Mouse (Mus musculus) ovary, adult 18-20 months (tissue): ENCODE data around the gene Ifi206.
"Not testable (repeated sequence)": the region's sequence is repeated elsewhere in the genome, so short reads cannot be mapped to it uniquely, and the experiment has no call there.

ENCODE experiments used
- DNase-seq: peaks from one replicate; pipeline ENCODE4 v3.0.0; 2022; ENCODE audit warnings: low spot score, mixed read lengths

Ifi206 gene

DNA sequence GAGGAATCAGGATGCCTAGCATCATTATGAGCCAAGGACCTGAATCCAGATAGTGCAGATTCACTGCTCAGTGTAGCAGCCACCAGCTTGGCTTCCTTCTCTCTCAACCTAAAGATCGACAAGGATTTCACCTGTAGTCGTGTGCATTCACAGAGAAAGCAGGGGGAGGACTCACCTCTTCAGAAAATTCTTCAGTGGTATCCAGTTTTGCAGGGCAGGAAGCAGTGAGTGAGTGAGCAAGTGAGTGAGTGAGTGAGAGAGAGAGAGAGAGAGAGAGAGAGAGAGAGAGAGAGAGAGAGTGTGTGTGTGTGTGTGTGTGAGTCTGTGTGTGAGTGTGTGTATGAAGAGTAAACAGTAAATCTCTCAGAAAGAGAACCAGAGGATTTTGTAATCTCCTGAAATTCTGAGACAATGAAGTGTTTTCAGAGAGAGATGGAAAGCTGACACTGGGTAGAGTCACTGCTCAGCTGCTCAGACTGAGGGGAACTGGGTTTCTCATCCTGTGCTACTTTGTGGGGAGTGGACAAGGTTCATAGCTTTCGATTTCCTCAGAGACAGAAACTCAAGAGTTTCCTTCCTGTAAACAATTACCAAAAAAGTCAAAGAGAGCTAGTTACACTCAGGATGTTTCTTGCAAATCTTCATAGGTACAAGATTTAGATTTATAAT is at the start of gene Ifi206:
Gene Ifi206 (minus strand): TSS at position 230 of the 669 bp plus-strand sequence.
- DNase-seq = not testable (repeated sequence)

DNA sequence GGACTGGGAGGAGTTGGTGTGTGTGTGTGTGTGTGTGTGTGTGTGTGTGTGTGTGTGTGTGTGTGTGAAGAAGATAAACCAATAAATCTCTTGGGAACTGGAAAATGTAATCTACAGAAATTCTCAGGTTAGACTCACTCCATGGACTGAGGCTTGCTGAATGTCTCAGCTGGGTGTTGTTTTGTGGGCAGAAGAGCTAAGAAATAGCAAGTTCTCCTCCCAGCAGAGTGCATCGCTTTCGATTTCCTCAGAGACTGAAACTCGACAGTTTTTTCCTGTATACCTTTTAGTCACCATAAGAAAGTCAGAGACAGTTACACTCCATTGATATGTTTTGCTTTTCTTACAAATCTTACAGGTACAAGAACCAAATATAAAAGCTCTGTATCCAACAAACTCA is 45.0 kb upstream of the Ifi206 start, which contains the start of gene Ifi214:
Gene Ifi214 (minus strand): TSS at position 167 of the 400 bp plus-strand sequence.
- DNase-seq = not testable (repeated sequence)

- no peak for DNase-seq
Measured at GRCm38 (mm10) chr1:173521452-173521851, 30.6 kb upstream of the Ifi206 start.

DNA sequence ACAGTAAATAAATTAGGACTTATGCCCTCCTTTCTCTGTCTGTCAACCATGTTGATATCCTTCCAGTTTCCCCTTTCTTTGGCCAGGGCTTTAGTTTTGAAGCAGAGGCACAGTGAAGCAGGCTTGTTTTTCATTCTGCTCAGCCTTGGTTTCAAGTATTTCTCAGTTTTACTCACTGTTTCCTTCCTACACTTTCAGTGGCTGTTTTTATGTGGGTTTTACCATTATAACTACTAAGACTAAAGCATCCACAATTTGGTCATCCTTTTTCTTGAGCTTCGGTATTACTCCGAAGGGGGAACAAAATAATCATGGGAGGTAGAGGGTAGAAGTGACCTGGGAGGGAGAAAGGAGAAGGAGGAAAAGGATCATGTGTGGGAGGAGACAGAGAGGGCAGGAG is 19.8 kb upstream of the Ifi206 start:
- DNase-seq = not testable (repeated sequence)

GRCm38 (mm10) chr1:173491483-173491882 is 642 bp upstream of the Ifi206 start:
- DNase-seq = not testable (repeated sequence)

DNA sequence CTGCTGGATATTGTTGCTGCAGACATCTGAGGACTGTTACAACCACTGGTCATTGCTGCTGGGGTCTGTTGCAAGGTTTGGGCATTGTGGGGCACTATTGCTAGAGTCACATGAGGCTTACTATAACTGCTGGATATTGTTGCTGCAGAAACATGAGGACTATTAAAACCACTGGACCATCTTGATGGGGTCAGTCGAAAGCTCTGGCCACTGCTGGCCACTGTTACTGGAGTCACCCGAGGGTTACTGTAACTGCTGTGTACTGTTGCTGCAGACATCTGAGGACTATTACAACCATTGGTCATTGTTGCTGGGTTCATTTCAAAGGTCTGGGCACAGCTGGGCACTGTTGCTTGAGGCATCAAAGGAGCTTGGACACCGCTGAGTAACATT is 9.7 kb downstream of the Ifi206 start:
- not testable (repeated sequence) for DNase-seq

- DNase-seq = not testable (repeated sequence)
Measured at GRCm38 (mm10) chr1:173480399-173481181, 10.3 kb downstream of the Ifi206 start.

DNA sequence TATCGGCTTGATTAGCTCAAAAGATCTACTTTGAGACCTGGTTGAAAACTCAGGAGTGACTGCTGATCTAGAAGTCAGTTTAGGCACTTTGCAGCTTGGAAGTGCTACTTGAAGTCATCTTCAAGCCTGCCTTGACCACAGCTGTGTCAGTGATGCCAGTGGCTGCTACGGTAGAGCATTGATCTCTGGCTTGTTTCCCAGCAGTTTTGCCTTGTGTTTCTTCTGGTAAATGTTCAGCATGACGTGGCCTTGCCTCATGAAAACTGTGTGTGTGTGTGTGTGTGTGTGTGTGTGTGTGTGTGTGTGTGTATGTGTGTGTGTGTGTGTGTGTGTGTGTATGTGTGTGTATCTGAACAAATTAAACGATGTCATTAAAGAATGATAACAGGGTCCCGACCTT is 34.1 kb downstream of the Ifi206 start:
- no peak for DNase-seq

DNA sequence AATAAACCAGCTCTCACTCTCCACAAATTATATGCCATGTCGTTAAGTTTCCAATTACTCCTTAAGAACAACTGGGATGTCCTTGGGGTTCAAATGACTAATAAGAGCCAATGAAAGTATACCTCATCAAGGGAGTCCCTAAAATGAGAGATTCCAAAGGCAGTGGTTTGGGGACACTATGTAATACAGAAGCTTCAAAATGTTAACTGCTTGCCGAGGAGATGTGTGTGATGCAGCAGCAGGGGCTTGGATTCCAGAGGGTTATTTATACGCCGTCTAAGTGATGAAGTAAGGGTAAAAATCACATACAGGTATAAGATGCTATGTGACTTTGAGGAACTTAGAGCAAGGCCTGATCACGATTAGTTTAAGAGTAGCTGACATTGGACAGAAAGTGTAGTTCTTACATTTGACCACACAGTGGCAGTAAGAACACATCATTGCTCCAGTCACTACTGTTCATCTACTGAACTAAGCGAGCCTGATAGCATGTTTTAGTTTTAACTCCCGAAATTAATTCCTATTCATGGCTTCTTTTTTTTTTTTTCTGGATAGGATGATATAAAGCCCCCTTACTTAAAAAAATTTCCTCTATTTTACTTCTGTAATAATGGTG is 34.6 kb downstream of the Ifi206 start:
- no peak for DNase-seq

- no peak for DNase-seq
Measured at GRCm38 (mm10) chr1:173451665-173452064, 39.2 kb downstream of the Ifi206 start.

DNA sequence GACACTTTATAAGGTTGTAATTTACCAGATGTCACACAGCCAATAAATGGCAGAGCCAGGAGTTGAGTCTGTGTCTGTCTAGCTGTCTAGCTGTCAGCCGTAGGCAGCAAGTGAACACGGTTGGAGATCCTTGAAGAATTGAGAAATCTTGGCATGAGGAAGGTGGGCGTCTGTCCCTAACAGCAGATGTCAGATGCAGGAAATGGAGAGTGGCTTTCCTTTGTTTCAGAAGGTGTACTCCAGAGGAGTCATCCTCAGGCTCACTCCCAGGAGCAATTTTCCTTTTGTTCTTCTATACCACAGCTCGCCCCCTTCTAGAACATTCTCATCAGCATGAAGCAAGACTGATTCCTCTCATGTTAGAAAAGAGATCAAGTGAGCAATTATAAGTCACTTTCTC is 40.2 kb downstream of the Ifi206 start:
- no peak for DNase-seq

DNA sequence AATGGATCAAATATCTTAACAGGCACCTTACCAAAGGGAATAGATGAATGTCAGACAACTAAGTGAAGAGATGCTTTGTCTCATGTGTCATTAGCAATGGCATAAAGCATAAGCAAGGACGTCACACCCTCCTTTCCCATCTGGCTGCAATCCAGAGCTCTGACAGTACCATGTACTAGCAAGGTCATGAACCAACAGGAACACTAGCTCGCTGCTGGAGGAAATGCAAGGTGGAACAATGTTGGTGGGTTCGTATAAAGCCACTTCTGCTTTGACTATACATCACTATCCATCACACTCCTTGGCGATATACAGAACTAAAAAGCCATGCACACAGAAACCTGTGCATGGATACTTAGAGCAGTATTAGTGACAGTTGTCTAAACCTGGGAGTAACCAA is 43.8 kb downstream of the Ifi206 start:
- no peak for DNase-seq

GRCm38 (mm10) chr1:173443061-173443460 is 47.8 kb downstream of the Ifi206 start:
- no peak for DNase-seq

- no peak for DNase-seq
Measured at GRCm38 (mm10) chr1:173441210-173441609, 49.6 kb downstream of the Ifi206 start.

GRCm38 (mm10) chr1:173440681-173441080 is 50.2 kb downstream of the Ifi206 start:
- DNase-seq = no peak

DNA sequence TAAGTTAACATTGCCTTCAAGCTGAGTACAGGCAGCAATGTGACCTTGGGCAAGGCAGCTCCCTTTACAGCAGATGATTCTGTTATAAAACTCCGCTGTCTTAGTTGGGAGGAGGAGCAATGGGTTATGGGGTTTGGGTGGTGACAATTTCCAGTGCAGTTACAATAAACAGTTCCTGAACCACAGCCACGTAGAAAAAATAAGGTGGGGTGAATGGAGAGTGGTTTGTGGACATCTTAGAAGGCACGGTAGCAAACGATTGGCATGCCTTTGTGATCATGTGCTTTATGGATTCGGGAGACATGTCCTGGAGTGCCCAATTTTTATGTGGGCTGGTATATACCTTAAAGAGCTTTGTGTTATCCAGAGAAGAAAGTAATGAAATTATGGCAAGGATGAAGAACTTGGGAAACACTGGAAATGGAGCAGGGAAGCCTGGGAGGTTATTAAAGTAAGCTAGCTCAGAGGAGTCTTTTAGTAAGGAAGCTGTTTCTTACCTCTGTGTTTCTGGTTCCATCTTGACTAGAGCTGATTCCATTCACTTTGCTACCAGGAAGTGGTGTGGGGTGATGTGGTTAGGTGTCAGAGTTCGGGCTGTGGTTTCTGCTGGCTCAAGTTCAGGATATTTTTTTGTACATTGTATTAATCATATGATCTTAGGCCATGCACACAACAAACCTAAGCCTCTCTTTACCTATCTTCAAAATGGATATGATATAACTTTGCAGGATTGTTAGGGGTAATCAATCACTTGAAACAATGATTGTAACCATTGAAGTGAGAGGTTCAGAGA is 53.5 kb downstream of the Ifi206 start:
- no peak for DNase-seq

- no peak for DNase-seq
Measured at GRCm38 (mm10) chr1:173432411-173432810, 58.4 kb downstream of the Ifi206 start.

GRCm38 (mm10) chr1:173429995-173430699 is 60.7 kb downstream of the Ifi206 start:
- DNase-seq = no peak

GRCm38 (mm10) chr1:173427385-173427784 is 63.5 kb downstream of the Ifi206 start:
- no peak for DNase-seq

- DNase-seq = no peak
Measured at GRCm38 (mm10) chr1:173426345-173426744, 64.5 kb downstream of the Ifi206 start.

DNA sequence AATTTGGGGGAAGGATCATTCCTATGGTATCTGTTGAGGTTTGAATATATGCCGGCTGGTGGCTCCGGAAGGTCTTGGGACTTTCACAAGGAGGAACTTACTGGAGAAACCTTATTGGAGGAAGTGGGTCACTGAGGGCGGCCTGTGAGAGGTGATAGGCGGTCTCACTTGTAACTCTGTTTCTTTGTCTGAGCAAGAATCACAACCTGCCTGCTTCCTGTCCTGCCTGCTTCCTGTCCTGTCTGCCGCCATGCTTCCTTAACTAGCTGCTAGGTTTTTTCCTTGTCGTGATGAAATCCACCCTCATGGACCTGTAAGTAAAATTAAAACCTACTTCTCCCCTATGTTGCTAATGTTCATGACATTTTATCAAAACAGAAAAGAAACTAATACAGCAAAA is 70.5 kb downstream of the Ifi206 start:
- no peak for DNase-seq
